Mouse (Mus musculus) limb, embryonic 10.5 days (tissue): Measurements from ENCODE around the gene Ubap1. TPM values are rescaled to one million over a fixed set of nuclear protein-coding genes. Genes with fewer than 3 reads are reported as not detected.
A peak's percentile ranks its signal among the peaks of the same experiment; 100 is the strongest.

Source experiments
- DNase-seq: peaks from one replicate; pipeline ENCODE4 v3.0.0-alpha.2; 2017; ENCODE audit warnings: low spot score
- H3K27ac ChIP-seq: fragments of 300-500 bp; sonication (generic); 2 replicates; pipeline ENCODE4 v1.5.1; 2016; ENCODE audit warnings: mild to moderate bottlenecking
- H3K27me3 ChIP-seq: fragments of 300-500 bp; sonication (generic); 2 replicates; pipeline ENCODE4 v1.6.1; 2016; ENCODE audit warnings: low read depth, mild to moderate bottlenecking; ENCODE audit not compliant: poor library complexity, severe bottlenecking
- H3K36me3 ChIP-seq: fragments of 300-500 bp; sonication (generic); 2 replicates; pipeline ENCODE4 v1.6.1; 2016; ENCODE audit warnings: mild to moderate bottlenecking, moderate library complexity
- H3K4me1 ChIP-seq: fragments of 300-500 bp; sonication (generic); 2 replicates; pipeline ENCODE4 v1.6.1; 2016
- H3K4me3 ChIP-seq: fragments of 300-500 bp; sonication (generic); 2 replicates; pipeline ENCODE4 v1.5.1; 2016; ENCODE audit warnings: mild to moderate bottlenecking, moderate library complexity
- H3K9me3 ChIP-seq: fragments of 300-500 bp; sonication (generic); replicated peaks from 2 replicates; pipeline ENCODE4 v1.6.1; 2016; ENCODE audit warnings: mild to moderate bottlenecking
- WGBS: fragments of 180-500 bp; shearing (Covaris S2); methylation state at CpG from one replicate; pipeline ENCODE4 v1.1.7; 2016; 5-methylcytosine and 5-hydroxymethylcytosine counted together
- polyA plus RNA-seq: library from polyadenylated mRNA; unstranded; fragments of >200 nt; fragmentation: Nextera tagmentation; extraction: Ambion mirVana; gene quantifications from 2 replicates; pipeline ENCODE4 v1.2.1, GENCODE M21; 2016

Ubap1 gene
- polyA plus RNA-seq, 1 experiment from 2014 or later = 59.4 TPM

DNA sequence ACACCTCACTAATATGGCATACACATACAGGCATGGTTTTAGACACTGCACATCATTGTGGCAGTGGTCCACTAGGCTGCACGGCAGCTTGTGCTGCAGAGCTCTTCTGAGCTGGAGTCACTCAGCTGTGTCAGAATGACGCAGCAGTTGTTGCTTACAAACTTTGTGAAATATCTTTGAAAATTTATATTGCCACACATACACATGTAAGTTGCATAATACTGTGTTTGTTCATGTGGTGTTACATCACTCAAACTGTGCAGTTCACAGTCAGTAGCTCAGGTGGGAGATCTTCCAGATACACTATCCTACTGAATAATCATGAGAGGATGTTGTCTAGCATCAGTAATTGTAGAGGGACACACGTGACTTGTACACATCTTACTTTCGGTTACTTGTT, 19.4 kb downstream of the Ubap1 start:
- H3K27ac ChIP-seq = no peak overlapping the region
- no peak for DNase-seq
- no peak overlapping the region for H3K4me3 ChIP-seq
- peaks cover 68% of the 10 kb centered on the region for H3K36me3 ChIP-seq
- 96% methylated on average over 4 of the region's 4 CpGs for WGBS
- no peaks in the 10 kb centered on the region for H3K9me3 ChIP-seq
- no peaks in the 10 kb centered on the region for H3K27me3 ChIP-seq
- H3K4me1 ChIP-seq = no peaks in the 10 kb centered on the region

DNA sequence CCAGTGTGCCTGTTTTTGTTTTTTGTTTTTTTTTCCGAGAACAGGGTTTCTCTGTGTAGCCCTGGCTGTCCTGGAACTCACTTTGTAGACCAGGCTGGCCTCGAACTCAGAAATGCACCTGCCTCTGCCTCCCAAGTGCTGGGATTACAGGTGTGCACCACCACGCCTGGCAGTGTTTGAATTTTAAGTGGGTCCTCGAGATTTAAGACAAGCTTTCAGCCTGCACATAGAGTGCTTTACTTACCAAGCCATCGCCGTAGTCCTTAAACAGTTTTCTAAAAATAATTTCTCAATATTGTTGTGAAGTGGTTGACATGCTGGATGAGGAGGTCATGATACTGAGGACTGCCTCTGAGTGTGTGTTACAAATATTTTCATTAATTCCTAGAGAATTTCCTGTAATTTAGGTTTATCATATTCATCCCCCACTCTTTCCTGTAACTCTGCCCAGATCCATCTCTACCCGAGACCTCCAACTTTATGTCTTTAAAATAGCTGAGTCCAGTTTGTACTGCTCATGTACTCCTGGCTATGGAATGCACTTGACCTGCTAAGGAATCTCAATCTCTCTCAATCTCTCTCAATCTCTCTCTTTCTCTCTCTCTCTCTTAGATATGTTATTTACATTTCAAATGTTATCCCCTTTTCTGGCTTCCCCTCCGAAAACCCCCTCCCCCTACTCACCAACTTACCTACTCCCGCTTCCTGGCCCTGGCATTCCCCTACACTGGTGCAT, 21.1 kb downstream of the Ubap1 start:
- no peak overlapping the region for H3K4me3 ChIP-seq
- no peak overlapping the region for H3K27ac ChIP-seq

DNA sequence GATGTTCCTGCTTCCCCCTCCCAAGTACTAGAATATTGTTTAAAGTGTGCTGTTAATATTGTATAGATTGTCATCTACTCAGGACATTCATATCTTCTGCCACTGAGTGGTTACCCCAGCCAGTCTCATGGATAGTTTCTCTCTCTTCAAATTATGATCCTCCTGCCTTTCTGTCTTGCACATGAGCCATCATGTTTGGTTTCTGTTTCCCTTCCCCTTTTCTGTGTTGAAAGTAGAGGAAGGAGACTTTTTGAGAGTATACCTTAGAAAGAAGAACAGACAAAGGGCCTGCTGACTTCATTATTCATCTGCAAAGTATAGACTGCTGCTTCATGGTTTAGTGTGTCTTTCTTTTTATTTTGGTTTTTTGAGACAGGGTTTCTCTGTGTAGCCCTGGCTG, 28.8 kb downstream of the Ubap1 start:
- no peaks in the 10 kb centered on the region for H3K9me3 ChIP-seq
- no peaks in the 10 kb centered on the region for H3K27me3 ChIP-seq
- no peak overlapping the region for H3K4me3 ChIP-seq
- H3K36me3 ChIP-seq = peaks cover 99% of the 10 kb centered on the region
- no peak for DNase-seq
- no peaks in the 10 kb centered on the region for H3K4me1 ChIP-seq
- H3K27ac ChIP-seq = no peak overlapping the region

More for the DNA sequence above, 21.1 kb downstream of the Ubap1 start:
- DNase-seq = no peak
- no peaks in the 10 kb centered on the region for H3K9me3 ChIP-seq
- no peaks in the 10 kb centered on the region for H3K4me1 ChIP-seq
- 95% methylated on average over 9 of the region's 9 CpGs for WGBS
- peaks cover 84% of the 10 kb centered on the region for H3K36me3 ChIP-seq
- H3K27me3 ChIP-seq = no peaks in the 10 kb centered on the region

DNA sequence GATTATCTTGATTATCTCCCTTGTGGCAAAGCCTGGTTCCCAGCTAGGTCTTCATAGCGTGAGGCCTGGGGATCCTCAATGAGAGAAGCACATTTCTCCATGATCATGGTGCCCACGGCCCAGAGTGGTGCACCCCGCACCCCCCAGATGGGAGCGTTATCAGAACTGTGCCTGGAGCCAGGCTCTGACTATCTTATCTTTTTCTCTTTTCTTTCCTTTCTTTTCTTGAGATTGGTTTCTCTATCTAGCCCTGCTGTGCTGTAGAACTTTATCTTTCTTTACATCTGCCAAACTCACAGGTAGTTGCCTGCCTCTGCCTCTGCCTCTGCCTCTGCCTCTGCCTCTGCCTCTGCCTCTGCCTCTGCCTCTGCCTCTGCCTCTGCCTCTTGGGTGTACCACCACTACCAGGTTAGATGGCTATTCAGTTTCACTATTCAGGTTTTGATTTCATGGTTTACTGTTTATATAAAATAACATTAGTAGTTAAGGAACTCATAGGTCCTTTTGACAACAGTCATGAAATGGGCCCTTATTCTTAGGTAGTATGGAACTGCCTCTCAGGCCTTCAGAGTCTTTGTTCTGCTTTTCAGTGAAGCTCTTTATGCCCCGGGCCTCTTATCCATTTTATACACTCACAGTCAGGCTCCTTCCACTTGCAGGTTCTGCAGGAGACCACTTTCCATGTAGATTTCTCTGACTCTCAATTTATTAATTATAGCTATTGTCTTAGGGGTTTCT, 32.6 kb downstream of the Ubap1 start:
- Histone ChIP-seq H3K4me1 (no peaks in the 10 kb centered on the region), H3K27ac (no peak overlapping the region), H3K27me3 (no peaks in the 10 kb centered on the region), H3K9me3 (no peaks in the 10 kb centered on the region), H3K4me3 (no peak overlapping the region), H3K36me3 (peaks cover 95% of the 10 kb centered on the region)
- 97% methylated on average over 5 of the region's 5 CpGs for WGBS
- DNase-seq = no peak

DNA sequence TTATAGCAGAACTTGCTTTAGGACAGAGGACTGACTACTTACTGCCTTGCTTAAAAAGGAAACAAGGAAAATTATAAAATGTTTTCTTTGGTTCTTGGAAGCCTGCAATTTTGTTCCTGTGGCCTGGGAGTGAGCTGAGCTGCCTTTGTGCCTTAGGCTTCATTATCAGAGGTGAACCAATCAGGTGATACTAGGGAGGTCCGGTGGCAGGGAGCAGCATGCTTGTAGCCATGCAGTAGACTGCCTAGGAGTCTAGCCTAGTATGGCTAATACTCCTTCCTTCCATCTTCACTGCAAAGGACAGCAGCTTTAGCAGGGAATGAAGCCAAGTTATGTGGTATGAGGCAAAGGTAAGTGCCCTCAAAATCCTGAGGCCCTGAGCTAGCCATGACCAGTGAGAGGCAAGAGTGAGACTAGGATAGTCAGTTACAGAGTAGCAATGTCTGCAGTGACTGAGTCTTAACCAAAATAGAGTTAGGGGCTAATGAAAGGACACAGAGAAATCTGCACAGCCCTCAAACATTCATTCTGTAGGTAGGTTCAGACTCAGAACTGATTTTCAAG, 37.7 kb downstream of the Ubap1 start:
- Histone ChIP-seq H3K4me1 (no peaks in the 10 kb centered on the region), H3K27ac (no peak overlapping the region), H3K36me3 (peaks cover 91% of the 10 kb centered on the region), H3K4me3 (no peak overlapping the region), H3K9me3 (no peaks in the 10 kb centered on the region), H3K27me3 (no peaks in the 10 kb centered on the region)
- no peak for DNase-seq
- 84% methylated on average over 1 of the region's 1 CpGs for WGBS

DNA sequence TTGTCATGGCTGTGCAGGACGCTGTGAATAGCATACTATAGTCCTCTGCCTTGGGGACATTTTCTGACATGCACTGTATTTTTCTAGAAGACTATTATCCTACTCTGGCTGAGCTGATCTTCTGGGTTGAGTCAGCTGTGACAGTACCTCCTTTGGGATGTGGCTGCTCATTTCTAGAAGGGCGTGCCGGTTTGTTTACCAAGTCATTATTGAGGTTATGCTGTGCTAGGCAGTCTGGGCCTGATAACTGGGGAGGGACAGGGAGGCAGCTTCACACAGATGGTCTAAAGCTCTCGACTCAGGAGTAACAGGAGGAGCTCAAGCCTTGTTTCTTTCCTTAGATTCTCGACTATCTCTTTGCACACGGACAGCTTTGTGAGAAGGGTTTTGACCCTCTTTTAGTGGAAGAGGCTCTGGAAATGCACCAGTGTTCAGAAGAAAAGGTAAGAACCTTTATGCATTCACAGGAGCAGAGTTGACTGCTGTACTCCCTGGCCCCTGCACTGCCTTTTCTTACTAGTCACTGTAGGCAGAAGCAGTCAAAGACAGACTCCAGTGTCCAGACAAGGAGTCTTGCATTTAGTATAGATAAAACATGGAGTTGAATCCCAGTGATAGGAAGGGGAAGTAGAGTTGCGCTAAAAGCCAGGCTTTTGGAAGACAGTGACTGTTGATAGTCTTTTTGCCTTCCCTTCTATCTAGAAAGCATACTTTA, 39.1 kb downstream of the Ubap1 start:
- Histone ChIP-seq H3K27me3 (no peaks in the 10 kb centered on the region), H3K4me3 (no peak overlapping the region), H3K9me3 (no peaks in the 10 kb centered on the region), H3K4me1 (no peaks in the 10 kb centered on the region), H3K27ac (no peak overlapping the region), H3K36me3 (peaks cover 92% of the 10 kb centered on the region)
- WGBS = 89% methylated on average over 7 of the region's 7 CpGs
- no peak for DNase-seq

DNA sequence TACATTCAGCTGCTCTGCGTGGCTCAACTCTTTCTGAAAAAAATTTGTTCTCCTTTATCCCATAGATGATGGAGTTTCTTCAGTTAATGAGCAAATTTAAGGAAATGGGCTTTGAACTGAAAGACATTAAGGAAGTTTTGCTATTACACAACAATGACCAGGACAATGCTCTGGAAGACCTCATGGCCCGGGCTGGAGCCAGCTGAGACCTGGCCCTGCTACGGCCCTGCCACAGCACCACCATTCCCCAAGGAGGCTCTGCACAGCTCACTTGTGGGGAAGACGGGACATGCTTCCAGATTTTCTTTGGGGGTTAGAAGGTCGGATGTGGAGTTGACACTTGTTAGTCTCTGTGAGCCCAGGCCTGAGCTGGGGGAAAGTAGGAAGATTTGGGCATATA, 39.8 kb downstream of the Ubap1 start:
- Histone ChIP-seq H3K27me3 (no peaks in the 10 kb centered on the region), H3K36me3 (peaks cover 92% of the 10 kb centered on the region), H3K27ac (no peak overlapping the region), H3K9me3 (no peaks in the 10 kb centered on the region), H3K4me1 (no peaks in the 10 kb centered on the region), H3K4me3 (no peak overlapping the region)
- no peak for DNase-seq
- 91% methylated on average over 5 of the region's 5 CpGs for WGBS

DNA sequence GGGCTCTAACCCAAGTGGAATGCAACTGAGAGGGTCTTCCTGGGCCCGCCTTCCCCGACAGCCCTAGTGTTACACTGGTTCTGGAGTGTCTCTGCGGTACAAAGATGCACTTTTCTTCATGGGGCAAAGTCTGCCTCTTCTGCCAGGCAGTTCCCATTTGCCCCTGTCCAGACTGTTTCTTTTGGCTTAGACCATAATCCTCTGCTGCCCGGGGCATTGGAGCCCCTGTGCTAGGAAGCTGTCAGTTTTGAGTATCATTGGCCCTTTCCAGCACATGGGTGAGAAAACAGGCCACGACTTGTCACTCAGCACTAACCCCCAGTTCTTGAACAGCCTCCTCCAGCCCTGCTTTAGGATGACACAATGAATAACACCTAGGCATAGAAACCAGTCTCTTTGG, 40.4 kb downstream of the Ubap1 start:
- Histone ChIP-seq H3K27ac (no peak overlapping the region), H3K4me1 (no peaks in the 10 kb centered on the region), H3K27me3 (no peaks in the 10 kb centered on the region), H3K36me3 (peaks cover 92% of the 10 kb centered on the region), H3K9me3 (no peaks in the 10 kb centered on the region), H3K4me3 (no peak overlapping the region)
- WGBS = 87% methylated on average over 5 of the region's 5 CpGs
- DNase-seq = no peak

DNA sequence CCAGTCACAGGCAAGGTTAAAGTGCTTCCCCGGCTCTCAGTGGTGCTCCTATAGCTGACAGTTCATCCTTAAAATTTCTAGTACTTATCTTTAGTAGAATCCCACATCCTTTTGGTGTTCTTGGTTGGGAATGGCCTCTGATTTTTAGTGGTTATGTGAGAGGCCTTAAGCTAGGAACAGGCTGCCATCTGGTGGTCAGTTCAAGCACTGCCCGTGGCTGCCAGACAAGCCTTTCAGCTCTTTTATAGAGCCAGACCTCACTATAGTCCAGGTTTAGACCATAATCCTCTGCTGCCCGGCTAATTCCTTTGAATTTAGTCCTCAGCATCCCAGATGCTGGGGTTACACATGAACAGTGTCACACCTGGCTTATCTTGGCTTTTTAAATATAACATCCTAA, 41.3 kb downstream of the Ubap1 start:
- no peak overlapping the region for H3K27ac ChIP-seq
- DNase-seq = peak; percentile 70
- WGBS = 41% methylated on average over 3 of the region's 3 CpGs
- no peaks in the 10 kb centered on the region for H3K9me3 ChIP-seq
- H3K36me3 ChIP-seq = peaks cover 93% of the 10 kb centered on the region
- H3K4me3 ChIP-seq = no peak overlapping the region
- H3K27me3 ChIP-seq = no peaks in the 10 kb centered on the region
- no peaks in the 10 kb centered on the region for H3K4me1 ChIP-seq

DNA sequence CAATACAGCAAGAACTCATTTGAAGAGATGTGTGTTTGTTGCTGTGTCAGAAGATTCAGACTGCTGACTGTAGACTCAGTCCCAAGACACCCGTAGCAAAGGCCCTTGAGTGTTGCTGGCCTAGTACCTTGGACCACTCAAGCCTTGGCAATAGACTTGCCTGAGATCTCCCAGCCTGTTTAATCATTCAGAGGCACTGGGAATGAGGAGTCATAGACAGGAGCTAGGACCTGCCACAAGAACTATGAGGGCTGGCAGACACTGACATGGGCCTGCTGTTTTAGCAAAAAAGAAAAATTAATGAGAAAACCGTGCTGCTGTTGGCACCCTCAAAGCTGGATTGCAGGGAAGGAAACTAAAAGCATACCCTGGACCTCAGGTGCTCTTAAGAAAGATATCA, 42.2 kb downstream of the Ubap1 start:
- H3K36me3 ChIP-seq = peaks cover 93% of the 10 kb centered on the region
- no peak overlapping the region for H3K27ac ChIP-seq
- H3K9me3 ChIP-seq = no peaks in the 10 kb centered on the region
- no peaks in the 10 kb centered on the region for H3K4me1 ChIP-seq
- H3K4me3 ChIP-seq = no peak overlapping the region
- no peak for DNase-seq
- WGBS = 94% methylated on average over 2 of the region's 2 CpGs
- no peaks in the 10 kb centered on the region for H3K27me3 ChIP-seq

DNA sequence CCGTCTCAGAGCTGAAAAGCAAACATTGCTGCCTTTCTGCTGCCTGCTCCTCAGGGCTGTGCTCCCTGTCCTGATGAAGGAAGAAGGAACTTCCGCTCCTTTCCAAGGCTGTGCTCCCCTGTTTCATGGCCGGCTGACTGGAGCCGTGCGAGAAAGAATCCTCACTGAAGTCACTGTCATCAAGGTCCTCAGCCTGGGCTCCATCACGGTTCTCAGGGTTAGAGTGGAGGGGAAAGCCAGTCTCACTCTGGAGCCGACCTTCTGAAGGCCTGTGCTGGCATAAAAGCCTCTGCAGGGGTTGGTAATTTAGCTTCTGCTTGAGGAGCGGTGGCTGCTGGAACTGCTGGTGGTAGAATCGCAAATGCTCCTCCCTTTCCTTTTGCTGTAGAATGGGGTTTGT, 45.9 kb downstream of the Ubap1 start:
- Histone ChIP-seq H3K27ac (0 out of 2 replicates have a peak overlapping the region, but pooled peaks have one; percentile 38), H3K4me1 (no peaks in the 10 kb centered on the region), H3K9me3 (no peaks in the 10 kb centered on the region), H3K27me3 (no peaks in the 10 kb centered on the region), H3K4me3 (no peak overlapping the region), H3K36me3 (peaks cover 87% of the 10 kb centered on the region)
- no peak for DNase-seq
- WGBS = 86% methylated on average over 9 of the region's 9 CpGs

DNA sequence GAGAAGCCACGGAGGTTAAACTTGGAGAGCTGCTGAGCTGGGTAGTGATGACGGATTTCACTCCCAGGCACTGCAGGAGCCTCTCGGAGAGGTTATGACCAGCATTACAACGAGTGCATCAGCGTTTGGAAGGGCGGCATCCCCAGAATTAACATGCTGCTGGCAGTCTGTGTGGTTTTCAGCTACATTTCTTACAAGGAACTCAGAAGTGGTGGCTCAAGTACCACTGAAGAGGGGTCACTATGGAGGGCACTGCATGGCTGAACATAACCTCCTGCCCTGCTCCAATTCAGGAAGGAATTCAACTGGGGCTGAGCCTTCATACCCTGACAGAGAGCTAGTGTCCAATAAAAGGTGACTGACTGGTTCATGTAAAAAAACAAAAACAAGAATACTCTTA, 49.6 kb downstream of the Ubap1 start:
- no peaks in the 10 kb centered on the region for H3K9me3 ChIP-seq
- peaks cover 80% of the 10 kb centered on the region for H3K36me3 ChIP-seq
- no peak for DNase-seq
- H3K27me3 ChIP-seq = no peaks in the 10 kb centered on the region
- 94% methylated on average over 6 of the region's 6 CpGs for WGBS
- H3K4me3 ChIP-seq = no peak overlapping the region
- no peak overlapping the region for H3K27ac ChIP-seq
- H3K4me1 ChIP-seq = no peaks in the 10 kb centered on the region

DNA sequence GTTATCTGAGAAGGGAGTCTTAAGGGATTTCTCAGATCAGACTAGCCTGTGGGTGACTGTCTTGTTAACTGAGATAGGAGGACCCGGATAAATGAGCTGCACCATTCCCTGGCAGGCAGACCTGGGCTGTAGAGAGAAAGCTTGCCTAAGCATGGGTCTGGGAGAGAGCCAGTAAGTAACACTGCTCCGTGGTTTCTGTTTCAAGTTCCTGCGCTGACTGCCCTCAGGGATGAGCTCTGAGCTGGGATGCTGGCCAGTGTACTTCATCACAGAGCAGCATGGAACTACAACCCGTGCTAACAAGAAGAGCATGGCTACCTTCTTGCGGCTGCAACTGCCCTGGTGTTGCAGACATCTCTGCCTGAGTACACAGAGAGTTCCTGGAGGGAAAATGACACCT, 51.1 kb downstream of the Ubap1 start:
- Histone ChIP-seq H3K27me3 (no peaks in the 10 kb centered on the region), H3K27ac (no peak overlapping the region), H3K9me3 (no peaks in the 10 kb centered on the region), H3K4me3 (no peak overlapping the region), H3K4me1 (no peaks in the 10 kb centered on the region), H3K36me3 (peaks cover 78% of the 10 kb centered on the region)
- no peak for DNase-seq
- WGBS = 89% methylated on average over 5 of the region's 5 CpGs
